Mouse (Mus musculus) adrenal gland, adult 18-20 months (tissue): ENCODE data around the gene Map3k3. TPM values are rescaled to one million over a fixed set of nuclear protein-coding genes. Genes with fewer than 3 reads are reported as not detected.
"Not testable (repeated sequence)": the region's sequence is repeated elsewhere in the genome, so short reads cannot be mapped to it uniquely, and the experiment has no call there.

Experiments
- DNase-seq, 2 experiments: peaks; one replicate each; pipeline ENCODE4 v3.0.0; 2021 to 2022; ENCODE audit warnings: low spot score in 2 of 2
- total RNA-seq, 2 experiments: library from RNA; stranded (reverse); gene quantifications; 1 replicate in 1 of 2; 2 replicates in 1 of 2; pipeline ENCODE4 v1.2.3; 2021

Gene Map3k3
- total RNA-seq, 2 experiments from 2014 or later = 34.3 to 37.3 TPM

DNA sequence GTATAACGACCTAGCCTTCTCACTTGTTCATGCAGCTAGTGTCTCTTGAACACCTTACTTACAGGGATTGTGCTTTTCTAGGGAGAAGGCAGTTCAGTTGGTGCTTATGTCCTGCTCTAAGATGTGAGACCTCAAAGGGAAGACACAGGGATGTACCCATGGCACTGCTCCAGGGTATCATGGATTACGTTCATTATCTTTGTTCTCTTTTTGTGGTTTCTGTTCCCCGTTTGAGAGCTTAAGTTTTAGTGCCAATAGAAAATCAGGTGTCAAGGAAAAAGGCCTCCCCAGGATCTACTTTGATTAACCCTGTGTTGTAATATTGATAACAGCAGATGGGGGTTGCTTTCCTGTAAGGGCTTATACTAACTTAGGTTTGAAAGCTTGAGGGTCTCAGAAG lies 10.6 kb upstream of the Map3k3 start:
- no peak for DNase-seq

- DNase-seq = peak; percentile 70 to 74
Measured at GRCm38 (mm10) chr11:106076321-106076720, 8.1 kb upstream of the Map3k3 start.

DNA sequence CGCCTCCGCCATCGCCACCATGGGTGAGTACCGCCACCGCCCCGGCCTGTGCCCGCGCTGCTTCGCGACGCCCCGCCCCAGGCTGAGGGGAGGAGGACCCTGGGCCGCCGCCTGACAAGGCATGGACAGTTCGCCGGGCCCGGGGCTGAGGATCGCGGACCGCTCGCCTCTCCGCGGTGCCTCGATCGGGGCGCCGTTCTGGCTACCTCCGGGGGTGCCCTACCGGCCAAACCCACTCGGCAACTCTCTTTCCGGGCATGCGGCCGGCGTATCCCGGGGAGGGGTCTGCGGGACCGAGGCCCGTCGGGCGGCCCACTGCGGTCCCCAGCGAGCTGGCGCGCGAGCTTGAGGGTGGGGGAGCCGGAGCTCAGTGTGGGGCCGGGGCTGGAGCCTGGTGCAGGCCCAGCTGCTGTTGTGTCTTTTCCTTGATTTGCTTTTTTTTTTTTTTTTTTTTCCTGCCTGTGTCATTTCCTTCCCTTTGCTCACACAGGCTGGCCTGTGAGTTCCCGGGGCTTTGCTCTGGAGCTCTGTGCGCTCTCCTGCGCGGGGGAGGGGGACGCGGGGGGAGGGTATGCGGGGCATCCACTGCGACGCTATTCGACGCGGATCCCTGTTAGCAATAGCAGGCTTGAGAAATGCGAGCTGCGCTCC lies 623 bp downstream of the Map3k3 start:
- peak; percentile 82 for DNase-seq

- no peak for DNase-seq
Measured at GRCm38 (mm10) chr11:106098223-106098622, 13.8 kb downstream of the Map3k3 start.

- no peak for DNase-seq
Measured at GRCm38 (mm10) chr11:106102866-106103265, 18.5 kb downstream of the Map3k3 start.

DNA sequence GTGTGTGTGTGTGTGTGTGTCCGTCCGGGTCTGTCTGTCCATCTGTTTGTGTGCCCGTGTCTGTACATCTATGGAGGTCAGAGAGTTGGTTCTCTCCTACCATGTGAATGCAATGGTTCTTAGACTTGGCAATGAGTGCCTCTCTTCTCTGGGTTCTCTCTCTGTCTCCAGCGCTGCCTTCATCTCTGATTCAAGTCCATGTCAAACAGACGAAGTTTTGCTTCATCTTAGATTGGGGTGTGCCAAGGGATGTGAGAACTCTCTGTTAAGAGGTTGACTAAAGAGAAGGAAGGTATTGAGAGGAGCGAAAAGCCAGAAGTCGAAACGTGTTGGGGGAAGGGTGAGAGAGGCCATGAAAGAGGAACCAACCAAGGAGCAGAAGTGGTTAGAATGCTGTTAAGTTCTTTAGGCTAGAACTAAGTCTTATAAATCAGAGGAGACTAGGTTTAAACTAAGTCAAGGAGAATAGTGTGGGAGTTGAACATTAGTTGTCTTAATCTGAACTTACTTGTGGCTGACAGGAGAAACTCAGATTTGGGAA lies 21.7 kb downstream of the Map3k3 start:
- no peak for DNase-seq

DNA sequence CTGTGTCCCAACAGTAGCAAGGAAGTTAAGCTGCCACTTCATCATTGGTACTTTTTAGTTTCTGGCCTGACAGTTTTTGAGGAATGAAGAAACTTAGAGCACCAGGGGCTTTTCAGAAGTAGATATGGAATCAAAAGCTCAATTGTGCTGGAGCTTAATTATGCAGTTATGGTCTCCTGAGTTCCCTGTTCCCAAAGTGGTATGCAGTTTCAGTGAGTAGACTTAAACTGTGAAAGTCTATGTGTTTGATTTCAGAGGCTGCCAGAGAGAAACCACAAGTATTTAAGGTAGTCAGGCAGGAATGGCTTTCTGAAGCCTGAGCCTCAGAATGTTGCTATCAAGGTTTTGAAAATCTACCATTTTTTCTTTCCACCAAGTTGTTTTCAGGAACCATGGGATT lies 27.3 kb downstream of the Map3k3 start:
- no peak for DNase-seq

DNA sequence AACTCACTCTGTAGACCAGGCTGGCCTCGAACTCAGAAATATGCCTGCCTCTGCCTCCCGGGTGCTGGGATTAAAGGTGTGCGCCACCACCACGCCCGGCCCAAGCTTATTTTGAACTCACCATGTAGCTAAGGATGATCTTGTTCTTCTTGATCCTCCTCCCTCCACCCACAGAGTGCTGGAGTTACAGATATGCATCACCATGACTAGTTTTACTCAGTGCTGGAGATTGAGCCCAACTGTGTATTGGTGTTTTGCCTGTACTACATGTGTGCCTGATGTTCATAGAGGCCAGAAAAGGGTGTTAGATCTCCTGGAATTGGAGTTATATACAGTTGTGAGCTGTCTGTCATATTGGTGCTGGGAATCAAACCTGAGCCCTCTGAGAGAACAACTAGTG lies 37.8 kb downstream of the Map3k3 start:
- no peak for DNase-seq

- DNase-seq = no peak
Measured at GRCm38 (mm10) chr11:106122736-106123135, 38.3 kb downstream of the Map3k3 start.

- no peak for DNase-seq
Measured at GRCm38 (mm10) chr11:106124784-106125183, 40.4 kb downstream of the Map3k3 start.

DNA sequence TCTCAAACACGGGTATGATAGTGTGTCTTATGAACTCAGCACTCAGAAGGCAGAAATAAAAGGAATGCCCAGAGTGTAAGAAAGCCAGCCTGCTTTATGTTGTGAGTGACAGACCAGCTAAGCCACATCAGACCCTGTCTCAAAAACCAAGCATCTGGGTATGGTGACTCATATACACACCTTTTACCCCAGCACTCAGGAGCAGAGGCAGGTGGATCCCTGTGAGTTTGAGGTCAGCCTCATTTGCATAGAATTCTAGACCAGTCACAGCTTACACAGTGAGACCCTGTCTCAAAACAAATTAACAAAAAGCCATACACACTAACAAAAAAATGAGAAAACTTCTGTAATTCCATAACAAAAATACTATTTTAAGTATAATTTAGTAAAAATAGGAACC lies 41.4 kb downstream of the Map3k3 start:
- DNase-seq = no peak

DNA sequence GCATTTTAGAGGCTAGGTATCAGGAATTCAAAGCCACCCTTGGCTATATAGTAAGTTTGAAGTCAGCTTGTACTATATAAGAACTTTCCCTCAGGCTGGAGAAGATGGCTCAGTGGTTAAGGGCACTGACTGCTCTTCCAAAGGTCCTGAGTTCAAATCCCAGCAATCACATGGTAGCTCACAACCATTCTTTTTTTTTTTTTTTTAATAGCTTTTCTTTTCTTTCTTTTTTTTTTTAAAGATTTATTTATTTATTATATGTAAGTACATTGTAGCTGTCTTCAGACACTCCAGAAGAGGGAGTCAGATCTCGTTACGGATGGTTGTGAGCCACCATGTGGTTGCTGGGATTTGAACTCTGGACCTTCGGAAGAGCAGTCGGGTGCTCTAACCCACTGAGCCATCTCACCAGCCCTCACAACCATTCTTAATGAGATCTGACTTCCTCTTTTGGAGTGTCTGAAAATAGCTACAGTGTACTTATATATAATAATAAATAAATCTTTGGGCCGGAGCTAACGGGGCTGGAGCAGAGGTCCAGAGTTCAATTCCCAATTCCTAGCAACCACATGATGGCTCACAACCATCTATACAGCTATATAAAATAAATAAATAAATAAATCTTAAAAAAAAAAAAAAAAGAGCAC lies 42.4 kb downstream of the Map3k3 start:
- DNase-seq = not testable (repeated sequence)

- DNase-seq = no peak
Measured at GRCm38 (mm10) chr11:106129477-106129876, 45.1 kb downstream of the Map3k3 start.

GRCm38 (mm10) chr11:106132516-106132915 lies 48.1 kb downstream of the Map3k3 start:
- no peak for DNase-seq

GRCm38 (mm10) chr11:106134580-106135528 lies 50.4 kb downstream of the Map3k3 start:
- DNase-seq = peak; percentile 76 to 78

DNA sequence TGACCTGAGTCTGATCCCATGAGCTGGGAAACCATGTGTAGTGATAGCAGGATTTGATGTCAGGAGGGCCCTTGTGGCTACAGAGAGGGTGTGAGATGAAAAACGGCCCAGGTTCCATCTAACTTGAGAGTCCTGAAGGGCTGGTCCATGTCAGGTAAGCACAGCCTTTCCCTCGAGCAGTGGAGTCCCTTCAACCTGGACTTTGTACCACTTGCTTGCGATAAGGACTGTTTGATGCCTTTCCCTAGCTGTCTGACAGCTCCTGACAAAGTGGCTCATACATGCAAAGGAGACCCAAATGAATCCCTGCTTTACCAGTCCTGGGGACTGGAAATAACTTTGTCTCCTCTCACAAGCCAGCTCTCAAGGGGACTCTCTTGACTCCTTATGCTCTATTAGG lies 66.8 kb downstream of the Map3k3 start:
- DNase-seq = no peak

- DNase-seq = no peak
Measured at GRCm38 (mm10) chr11:106152132-106152531, 67.7 kb downstream of the Map3k3 start.

DNA sequence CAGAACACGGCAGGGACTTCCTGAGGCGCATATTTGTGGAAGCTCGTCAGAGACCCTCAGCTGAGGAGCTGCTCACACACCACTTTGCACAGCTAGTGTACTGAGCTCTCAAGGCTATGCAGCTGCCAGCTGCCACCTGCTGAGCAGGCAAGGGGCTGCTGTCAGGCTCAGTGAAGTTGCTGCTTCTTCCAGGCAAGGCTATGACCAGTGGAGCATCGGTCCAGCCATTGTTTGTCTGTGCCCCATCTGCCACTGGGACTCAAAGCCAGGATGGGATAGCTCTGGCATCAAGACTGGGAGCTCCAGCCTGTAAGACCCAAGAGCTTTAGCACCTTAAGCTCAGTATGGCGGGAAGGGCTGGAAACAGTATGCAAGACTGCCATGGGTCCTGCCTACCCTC lies 69.7 kb downstream of the Map3k3 start:
- DNase-seq = no peak

DNA sequence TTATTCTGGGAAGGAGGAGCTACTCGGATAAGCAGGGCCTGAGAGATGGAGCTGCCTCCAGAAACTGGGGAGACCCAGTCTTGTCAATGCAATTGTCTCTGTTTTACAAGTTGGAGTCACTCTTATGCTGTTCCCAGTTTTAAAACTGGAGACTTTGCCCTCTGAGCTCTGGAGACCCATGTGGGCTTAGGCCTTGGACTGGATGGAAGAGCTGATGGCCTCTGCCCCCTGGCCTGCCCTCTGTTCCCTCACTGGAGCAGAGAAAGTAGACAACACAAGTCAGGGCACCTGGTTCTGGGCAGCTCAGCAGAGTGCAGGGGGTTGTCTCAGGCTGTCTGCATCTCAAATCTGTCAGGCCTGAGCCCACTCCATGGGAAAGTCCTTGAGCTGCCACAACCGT lies 70.4 kb downstream of the Map3k3 start:
- DNase-seq = no peak

- no peak for DNase-seq
Measured at GRCm38 (mm10) chr11:106155761-106156160, 71.3 kb downstream of the Map3k3 start.

- no peak for DNase-seq
Measured at GRCm38 (mm10) chr11:106156257-106156656, 71.8 kb downstream of the Map3k3 start.

GRCm38 (mm10) chr11:106157154-106157553 lies 72.7 kb downstream of the Map3k3 start:
- no peak for DNase-seq
